Mouse (Mus musculus) intestine, embryonic 14.5 days (tissue): ENCODE data around the gene Mms19. TPM values are rescaled to one million over a fixed set of nuclear protein-coding genes. Genes with fewer than 3 reads are reported as not detected.

Experiments used
- ATAC-seq: fragments of 200-750 bp; cut with Nextera tagmentation; replicated peaks from 2 replicates; pipeline ENCODE4 v1.8.0; 2017; ENCODE audit warnings: low read depth, moderate number of reproducible peaks, moderate TSS enrichment, moderate library complexity; ENCODE audit not compliant: low FRiP score, low TSS enrichment
- DNase-seq: peaks from one replicate; pipeline ENCODE4 v3.0.0-alpha.2; 2018; ENCODE audit warnings: low spot score
- H3K27ac ChIP-seq: fragments of 300-500 bp; sonication (generic); 2 replicates; pipeline ENCODE4 v1.5.1; 2014; ENCODE audit warnings: low read depth, mild to moderate bottlenecking, control low read depth
- H3K27me3 ChIP-seq: fragments of 300-500 bp; sonication (generic); replicated peaks from 2 replicates; pipeline ENCODE4 v1.6.1; 2014; ENCODE audit warnings: low read length, control low read depth; ENCODE audit not compliant: control insufficient read depth, insufficient read depth
- H3K36me3 ChIP-seq: fragments of 300-500 bp; sonication (generic); 2 replicates; pipeline ENCODE4 v1.6.1; 2014; ENCODE audit warnings: low read length, control low read depth; ENCODE audit not compliant: control insufficient read depth, insufficient read depth
- H3K4me1 ChIP-seq: fragments of 300-500 bp; sonication (generic); replicated peaks from 2 replicates; pipeline ENCODE4 v1.6.1; 2014; ENCODE audit warnings: low read length, control low read depth, mixed read lengths; ENCODE audit not compliant: control insufficient read depth, insufficient read depth
- H3K4me2 ChIP-seq: fragments of 300-500 bp; sonication (generic); 2 replicates; pipeline ENCODE4 v1.6.1; 2014; ENCODE audit warnings: low read length
- H3K4me3 ChIP-seq: fragments of 300-500 bp; sonication (generic); 2 replicates; pipeline ENCODE4 v1.5.1; 2014; ENCODE audit warnings: low read depth, low read length, control low read depth, mixed read lengths
- H3K9ac ChIP-seq: fragments of 300-500 bp; sonication (generic); 2 replicates; pipeline ENCODE4 v1.6.1; 2014; ENCODE audit warnings: mild to moderate bottlenecking, low read length
- H3K9me3 ChIP-seq: fragments of 300-500 bp; sonication (generic); 2 replicates; pipeline ENCODE4 v1.6.1; 2016; ENCODE audit warnings: low read length, control low read depth; ENCODE audit not compliant: control insufficient read depth
- WGBS: fragments of 180-500 bp; shearing (Covaris S2); extraction: QIAGEN DNeasy Blood & Tissue Kit; methylation state at CpG from one replicate; pipeline ENCODE4 v1.1.7; 2014; 5-methylcytosine and 5-hydroxymethylcytosine counted together
- polyA plus RNA-seq: library from polyadenylated mRNA; unstranded; fragments of >200 nt; fragmentation: Nextera tagmentation; extraction: Ambion mirVana; gene quantifications from 2 replicates; pipeline ENCODE4 v1.2.1, GENCODE M21; 2014

Gene Mms19
- polyA plus RNA-seq: 36.3 and 41.0 TPM in 2 replicates

- no peaks in the 10 kb centered on the region for H3K9me3 ChIP-seq
These were observed at the start of gene Mms19 for GRCm38 (mm10) chr19:41980819-41981594. Gene Mms19 (minus strand): TSS chr19:41981157.

DNA sequence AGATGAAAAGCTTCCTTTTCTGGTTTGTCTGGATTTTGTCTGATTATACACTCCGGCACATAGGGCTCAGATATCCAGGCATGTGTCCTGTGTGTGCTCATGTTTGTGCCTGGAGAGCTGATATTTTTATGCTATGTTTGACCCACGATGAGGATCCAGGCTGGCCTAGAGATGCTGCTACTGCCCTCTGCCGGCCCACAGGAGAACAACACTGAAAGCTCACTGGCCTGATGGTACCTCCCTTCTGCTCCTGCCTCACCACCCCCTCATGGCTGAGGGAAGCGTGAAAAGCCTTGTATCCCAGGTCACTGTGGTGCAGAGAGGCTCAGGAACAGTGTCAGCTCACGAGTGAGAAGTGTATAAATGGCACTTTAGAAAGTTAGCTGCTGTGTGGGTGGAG is 45.2 kb upstream of the Mms19 start:
- ATAC-seq (peak; percentile 68; the same call in 1 of the 2 replicates), DNase-seq (peak; percentile 90)
- Histone ChIP-seq H3K9ac (no peak overlapping the region), H3K4me1 (no peaks in the 10 kb centered on the region), H3K4me3 (no peak overlapping the region), H3K27ac (no peak overlapping the region), H3K9me3 (no peaks in the 10 kb centered on the region), H3K27me3 (no peaks in the 10 kb centered on the region), H3K36me3 (no peaks in the 10 kb centered on the region), H3K4me2 (no peak overlapping the region)
- under 1% methylated on average over 5 of the region's 5 CpGs for WGBS

More at GRCm38 (mm10) chr19:41980819-41981594, at the start of gene Mms19:
- H3K4me1 ChIP-seq: peaks cover 11% of the 10 kb centered on the region
- ATAC-seq: peak; percentile 96
- peak within 1 kb of the TSS; percentile 83 for H3K27ac ChIP-seq
- H3K36me3 ChIP-seq: no peaks in the 10 kb centered on the region
- peak within 1 kb of the TSS; percentile 79 for H3K9ac ChIP-seq
- peak within 1 kb of the TSS; percentile 72 for H3K4me3 ChIP-seq
- under 1% methylated on average over 67 of the region's 68 CpGs for WGBS
- H3K4me2 ChIP-seq: peak within 1 kb of the TSS; percentile 85
- peak; percentile 98 for DNase-seq
- no peaks in the 10 kb centered on the region for H3K27me3 ChIP-seq

DNA sequence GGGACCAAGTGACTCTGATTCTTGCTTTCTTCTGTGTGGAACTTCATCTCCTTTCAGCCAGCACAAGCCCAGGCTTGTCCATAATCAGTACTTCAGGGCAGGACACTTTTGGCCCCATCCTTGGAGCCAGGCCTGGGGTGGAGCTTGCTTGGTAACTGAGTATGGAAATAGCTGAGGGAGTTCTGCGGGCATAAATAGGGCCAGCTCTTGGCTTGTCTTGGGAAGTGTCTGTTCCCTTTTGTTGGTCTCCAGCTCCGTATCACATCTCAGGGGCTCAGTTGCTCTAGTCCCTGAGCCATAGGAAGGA is 41.5 kb upstream of the Mms19 start:
- WGBS: 75% methylated on average over 2 of the region's 2 CpGs
- no peaks in the 10 kb centered on the region for H3K27me3 ChIP-seq
- no peak overlapping the region for H3K9ac ChIP-seq
- H3K4me3 ChIP-seq: no peak overlapping the region
- H3K4me2 ChIP-seq: no peak overlapping the region
- DNase-seq (no peak), ATAC-seq (no peak)
- H3K9me3 ChIP-seq: no peaks in the 10 kb centered on the region
- H3K4me1 ChIP-seq: 0 out of 2 replicates have a peak, but pooled peaks cover under 1% of the 10 kb centered on the region
- H3K27ac ChIP-seq: no peak overlapping the region
- no peaks in the 10 kb centered on the region for H3K36me3 ChIP-seq

DNA sequence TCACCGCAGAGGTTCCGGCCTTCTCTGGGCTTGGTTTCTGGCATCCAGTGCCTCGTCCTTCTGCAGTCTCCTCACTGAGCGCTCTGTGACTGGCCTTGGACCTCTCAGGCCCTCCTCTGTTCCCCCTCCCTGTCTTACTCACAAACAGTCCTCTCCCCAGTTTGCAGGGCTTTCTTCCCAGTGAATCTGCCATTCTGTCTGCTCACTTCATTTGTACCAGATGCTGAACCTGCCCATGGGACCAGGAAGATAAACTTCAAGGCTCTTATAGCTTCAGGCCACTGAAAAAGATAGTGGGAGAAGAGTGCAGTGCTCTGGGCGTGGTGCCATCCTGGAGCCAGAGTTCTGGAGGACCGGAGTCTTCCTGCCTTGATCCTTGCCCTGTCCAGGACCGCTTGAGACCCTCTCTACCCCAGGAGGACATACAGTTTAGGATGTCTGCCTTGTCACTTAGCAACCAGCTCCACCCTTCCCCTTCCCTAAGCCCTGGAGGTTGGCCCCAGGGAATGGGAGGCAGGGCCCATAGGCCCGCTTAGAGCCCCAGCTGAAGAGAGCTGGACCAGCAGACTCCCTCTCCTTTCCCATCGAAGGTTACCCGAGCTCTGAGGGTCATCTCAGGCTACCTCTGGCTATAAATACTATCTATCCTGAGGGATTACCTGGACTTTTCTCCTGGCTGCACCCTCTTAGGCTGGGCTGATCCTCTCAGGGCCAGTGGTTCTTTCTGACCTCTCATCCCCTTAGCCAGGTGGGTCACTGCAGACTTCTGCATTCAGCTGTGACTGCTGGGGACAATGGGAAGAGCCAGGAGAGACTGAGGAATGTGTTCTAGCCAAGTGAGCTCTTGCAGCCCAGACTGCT is 41.0 kb upstream of the Mms19 start:
- H3K27ac ChIP-seq: no peak overlapping the region
- H3K4me1 ChIP-seq: peaks cover 3% of the 10 kb centered on the region; the same call in 1 of the 2 replicates
- H3K27me3 ChIP-seq: no peaks in the 10 kb centered on the region
- H3K36me3 ChIP-seq: no peaks in the 10 kb centered on the region
- no peak overlapping the region for H3K9ac ChIP-seq
- H3K4me2 ChIP-seq: no peak overlapping the region
- ATAC-seq (no peak), DNase-seq (no peak)
- 80% methylated on average over 10 of the region's 10 CpGs for WGBS
- H3K4me3 ChIP-seq: no peak overlapping the region
- H3K9me3 ChIP-seq: no peaks in the 10 kb centered on the region

DNA sequence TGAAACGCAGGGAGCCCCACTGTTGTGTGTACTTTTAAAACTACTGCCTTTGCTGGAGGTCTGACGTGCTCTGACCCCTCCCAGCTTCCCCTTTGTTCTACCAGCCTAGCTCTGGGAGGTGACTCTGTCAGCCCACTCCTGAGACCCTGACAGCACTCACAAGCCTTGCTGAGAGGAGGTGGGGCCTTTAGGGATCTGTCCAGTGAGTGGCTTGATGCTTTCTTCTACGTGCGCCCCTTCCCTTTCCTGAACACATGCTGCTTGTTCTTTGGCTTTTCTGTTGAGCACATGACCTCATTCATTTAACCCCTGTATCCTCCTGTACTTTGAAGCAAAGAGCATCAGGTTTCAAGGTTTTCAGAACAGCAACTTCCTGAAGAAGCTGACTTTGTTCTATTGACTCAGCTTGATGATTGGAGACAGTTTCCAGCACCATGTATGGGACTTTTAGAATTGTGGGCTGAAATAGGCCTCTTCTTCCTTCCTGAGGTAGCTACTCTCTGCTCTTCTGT is 38.1 kb upstream of the Mms19 start:
- peak overlapping the region; percentile 44; the same call in 1 of the 2 replicates for H3K27ac ChIP-seq
- no peak overlapping the region for H3K4me3 ChIP-seq
- no peak for ATAC-seq
- H3K4me1 ChIP-seq: peaks cover 3% of the 10 kb centered on the region; the same call in 1 of the 2 replicates
- no peaks in the 10 kb centered on the region for H3K36me3 ChIP-seq
- no peak overlapping the region for H3K4me2 ChIP-seq
- 47% methylated on average over 4 of the region's 4 CpGs for WGBS
- H3K27me3 ChIP-seq: no peaks in the 10 kb centered on the region
- no peak for DNase-seq
- H3K9ac ChIP-seq: no peak overlapping the region
- H3K9me3 ChIP-seq: no peaks in the 10 kb centered on the region

- no peak overlapping the region for H3K4me2 ChIP-seq
- peak overlapping the region; percentile 44 for H3K27ac ChIP-seq
- H3K9ac ChIP-seq: no peak overlapping the region
- H3K4me1 ChIP-seq: peaks cover 3% of the 10 kb centered on the region; the same call in 1 of the 2 replicates
- H3K9me3 ChIP-seq: no peaks in the 10 kb centered on the region
- DNase-seq: no peak
- no peaks in the 10 kb centered on the region for H3K27me3 ChIP-seq
- no peak overlapping the region for H3K4me3 ChIP-seq
- H3K36me3 ChIP-seq: no peaks in the 10 kb centered on the region
- 58% methylated on average over 8 of the region's 8 CpGs for WGBS
- ATAC-seq: 0 out of 2 replicates have a peak, but pooled peaks have one; percentile 36
These were observed 36.7 kb upstream of the Mms19 start for GRCm38 (mm10) chr19:42017399-42018247.

GRCm38 (mm10) chr19:42016840-42017239 is 35.9 kb upstream of the Mms19 start:
- H3K36me3 ChIP-seq: no peaks in the 10 kb centered on the region
- ATAC-seq: no peak
- no peak for DNase-seq
- no peaks in the 10 kb centered on the region for H3K9me3 ChIP-seq
- H3K27ac ChIP-seq: peak overlapping the region; percentile 44
- H3K9ac ChIP-seq: no peak overlapping the region
- no peaks in the 10 kb centered on the region for H3K27me3 ChIP-seq
- no peak overlapping the region for H3K4me3 ChIP-seq
- H3K4me1 ChIP-seq: peaks cover 3% of the 10 kb centered on the region; the same call in 1 of the 2 replicates
- H3K4me2 ChIP-seq: no peak overlapping the region
- WGBS: 74% methylated on average over 5 of the region's 5 CpGs

GRCm38 (mm10) chr19:42016251-42016650 is 35.3 kb upstream of the Mms19 start:
- WGBS: 81% methylated on average over 4 of the region's 4 CpGs
- DNase-seq (no peak), ATAC-seq (no peak)
- no peaks in the 10 kb centered on the region for H3K27me3 ChIP-seq
- no peaks in the 10 kb centered on the region for H3K36me3 ChIP-seq
- H3K9me3 ChIP-seq: no peaks in the 10 kb centered on the region
- H3K4me3 ChIP-seq: no peak overlapping the region
- H3K9ac ChIP-seq: no peak overlapping the region
- peaks cover 3% of the 10 kb centered on the region; the same call in 1 of the 2 replicates for H3K4me1 ChIP-seq
- no peak overlapping the region for H3K27ac ChIP-seq
- H3K4me2 ChIP-seq: no peak overlapping the region
